Mouse (Mus musculus): ENCODE data around the gene Sp9.

Sp9 gene

DNA sequence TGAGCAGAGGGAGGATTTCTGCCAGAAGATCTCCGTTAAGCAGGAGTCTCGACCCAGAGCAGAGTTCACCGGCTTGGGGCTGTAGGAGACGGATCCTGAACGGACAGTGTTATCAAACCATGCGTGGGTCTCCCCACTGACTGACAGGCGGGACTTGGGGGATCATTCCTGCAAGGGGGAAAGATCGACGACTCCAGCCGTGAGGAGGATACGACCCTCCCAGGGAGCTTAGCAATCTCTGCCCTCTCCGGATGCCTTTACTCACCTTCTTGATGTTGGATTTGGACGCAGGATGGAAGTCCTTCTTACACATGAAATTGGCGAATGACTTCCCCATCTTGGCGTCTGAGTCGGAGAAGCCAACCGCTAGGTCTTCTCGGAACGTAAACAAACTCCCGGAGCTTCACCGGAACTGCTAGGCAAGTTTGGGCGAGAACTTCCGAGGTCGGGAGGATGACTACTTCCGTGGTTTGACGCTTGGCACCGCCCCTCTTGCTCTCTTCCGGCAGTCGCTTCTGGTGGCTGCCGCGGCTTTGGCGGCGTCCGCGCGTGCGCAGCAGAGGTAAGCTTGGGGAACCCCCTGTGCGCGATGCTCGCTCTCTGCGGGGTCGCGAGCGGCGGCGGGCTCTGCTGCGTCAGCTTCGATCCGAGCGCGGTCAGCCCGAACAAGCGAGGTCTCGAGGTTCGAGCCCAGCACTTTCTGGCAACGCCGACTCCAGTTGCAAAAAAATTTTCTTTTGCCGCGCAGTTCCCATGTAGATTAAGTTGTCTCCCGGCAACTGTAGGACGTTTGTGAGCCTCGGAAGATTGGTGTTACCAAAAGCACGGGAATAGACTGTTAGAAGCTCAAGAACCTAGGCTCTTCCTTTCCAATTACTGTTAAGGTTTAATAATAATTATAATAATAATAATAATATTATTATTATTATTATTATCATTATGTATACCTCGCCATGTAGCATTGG lies 40.7 kb downstream of the Sp9 start, which contains the start of the genes Scrn3 and Cir1:
Gene Scrn3 (plus strand): TSS at position 450 of the 965 bp plus-strand sequence.
Gene Cir1 (minus strand): TSS at position 550 of the 965 bp plus-strand sequence.
- DNase-seq (ENCODE audit: low read depth, low spot score), result peak; percentile 94

DNA sequence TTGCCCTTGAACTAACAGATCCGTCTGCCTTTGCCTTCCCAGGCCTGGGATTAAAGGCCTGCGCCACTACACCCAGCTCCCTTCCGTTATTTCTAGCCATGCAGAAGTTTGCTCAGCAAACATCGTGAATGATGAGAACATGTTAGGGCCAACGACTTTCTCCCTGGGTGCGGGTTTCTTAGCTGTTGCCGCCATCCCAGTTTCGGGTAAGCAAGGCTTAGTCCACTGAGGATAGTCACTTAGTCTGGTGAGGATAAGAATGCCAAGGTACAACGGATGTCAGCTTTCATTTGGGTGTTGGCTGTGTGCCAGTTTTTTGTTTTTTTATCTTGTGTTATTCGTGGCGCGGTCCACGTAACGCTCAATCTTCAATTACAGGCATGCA lies 41.4 kb downstream of the Sp9 start:
- DNase-seq (ENCODE audit: low read depth, low spot score), result peak; percentile 8

DNA sequence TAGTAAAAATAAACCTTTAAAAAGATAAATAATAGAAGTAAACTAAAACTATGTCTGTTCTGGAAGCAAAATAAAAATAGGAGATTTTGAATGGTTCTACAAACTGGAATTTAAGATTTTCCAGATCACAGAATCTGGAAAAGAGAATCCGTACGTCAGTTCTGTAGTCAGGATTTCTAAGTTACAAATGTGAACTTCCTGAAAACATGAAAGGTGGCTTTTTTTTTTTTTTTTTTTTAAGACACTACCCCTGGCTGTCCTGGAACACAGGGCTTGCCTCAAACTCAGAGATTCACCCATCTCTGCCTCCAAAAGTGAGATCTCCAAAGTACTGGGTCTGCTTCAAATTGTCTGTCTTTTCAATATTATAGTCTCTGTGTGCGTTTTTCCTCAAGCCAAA lies 42.6 kb downstream of the Sp9 start:
- DNase-seq (ENCODE audit: low read depth, low spot score), result no peak

DNA sequence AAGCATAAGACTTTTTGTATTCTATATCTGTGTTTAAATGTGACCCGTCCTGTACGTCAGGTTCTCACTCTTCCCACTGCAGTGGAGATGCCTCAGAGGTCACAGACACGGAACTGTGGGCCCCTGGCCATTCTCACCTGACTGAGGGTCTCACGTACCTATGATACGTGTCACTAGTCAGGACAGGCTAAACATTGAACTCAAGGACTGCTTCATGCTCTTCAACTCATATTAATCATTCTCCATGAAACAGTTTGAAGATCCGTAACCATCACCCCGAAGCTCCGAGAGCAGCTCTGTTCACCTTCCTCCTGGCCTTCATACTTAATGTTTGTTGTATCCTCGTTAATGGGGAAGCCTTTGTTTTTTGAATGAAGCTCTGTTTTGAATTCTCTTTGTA lies 45.7 kb downstream of the Sp9 start:
- DNase-seq (ENCODE audit: low read depth, low spot score), result no peak

DNA sequence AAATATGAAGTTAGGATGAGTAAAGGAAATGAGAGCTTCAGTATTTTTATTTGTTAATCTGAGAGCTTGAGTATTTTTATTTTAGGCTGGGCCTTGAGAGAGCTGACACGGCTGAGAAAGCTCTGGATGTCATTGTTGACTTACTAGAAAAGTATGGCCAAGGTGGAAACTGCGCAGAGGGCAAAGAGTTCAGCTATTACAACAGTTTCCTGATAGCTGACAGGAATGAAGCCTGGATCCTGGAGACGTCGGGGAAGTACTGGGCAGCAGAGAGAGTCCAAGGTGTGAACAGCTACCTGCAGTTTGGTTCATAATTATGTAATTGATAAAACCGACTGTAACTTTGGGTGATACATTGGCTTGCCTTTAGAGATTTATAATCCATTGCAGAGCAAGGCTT lies 47.5 kb downstream of the Sp9 start:
- DNase-seq (ENCODE audit: low read depth, low spot score), result no peak

DNA sequence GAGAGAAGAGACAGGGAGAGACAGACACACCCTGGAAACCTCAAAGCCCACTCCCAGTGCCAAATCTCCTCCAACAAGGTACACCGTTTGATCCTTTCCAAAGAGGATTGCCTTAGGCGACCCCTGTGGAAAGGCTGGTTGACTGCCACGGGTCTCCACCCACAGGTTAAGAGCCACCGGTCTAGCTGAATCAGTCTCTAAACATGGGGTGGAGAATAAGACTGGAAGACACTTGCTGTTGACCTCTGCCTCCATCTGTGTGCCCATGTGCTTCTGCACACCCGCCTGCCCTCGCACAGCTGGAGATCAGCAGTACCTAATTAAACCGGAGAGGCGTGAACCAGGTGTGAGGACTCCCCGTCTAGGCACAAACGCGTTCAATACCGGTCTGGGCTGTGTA lies 51.3 kb downstream of the Sp9 start:
- no peak for DNase-seq (ENCODE audit: low read depth, low spot score)

DNA sequence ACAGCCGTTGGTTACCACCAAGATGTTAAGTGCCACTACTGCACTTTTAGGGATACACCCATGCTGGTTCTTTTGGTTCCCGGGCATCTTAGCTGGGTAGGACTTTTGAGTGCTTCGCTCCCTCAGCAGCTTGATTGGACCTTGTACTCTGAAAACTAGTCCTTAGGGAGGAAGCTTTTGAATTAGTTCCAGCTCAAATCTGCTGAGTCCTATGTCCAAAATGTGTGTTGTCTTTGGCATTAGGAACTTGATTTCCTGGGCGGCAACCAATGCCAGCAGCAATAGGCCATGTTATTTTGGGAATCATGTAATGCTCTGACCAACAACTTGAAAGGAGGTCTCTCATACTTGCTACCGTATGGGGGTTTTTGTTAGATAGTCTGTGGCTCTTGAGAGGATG lies 54.1 kb downstream of the Sp9 start:
- no peak for DNase-seq (ENCODE audit: low read depth, low spot score)

Measured in embryo, embryonic 11.5 days (tissue).